Mouse (Mus musculus) WW6 (cell line): ENCODE measurements at regions not wholly inside any gene's neighbourhood (a gene's known extent, or its start where the extent isn't known, plus 50 kb on each side); places are given as distances from the start of the nearest gene placed in this dataset.

Experiments
- DNase-seq: peaks from one replicate; pipeline ENCODE4 v3.0.0-alpha.2; 2013; ENCODE audit warnings: low read depth, low spot score

DNA sequence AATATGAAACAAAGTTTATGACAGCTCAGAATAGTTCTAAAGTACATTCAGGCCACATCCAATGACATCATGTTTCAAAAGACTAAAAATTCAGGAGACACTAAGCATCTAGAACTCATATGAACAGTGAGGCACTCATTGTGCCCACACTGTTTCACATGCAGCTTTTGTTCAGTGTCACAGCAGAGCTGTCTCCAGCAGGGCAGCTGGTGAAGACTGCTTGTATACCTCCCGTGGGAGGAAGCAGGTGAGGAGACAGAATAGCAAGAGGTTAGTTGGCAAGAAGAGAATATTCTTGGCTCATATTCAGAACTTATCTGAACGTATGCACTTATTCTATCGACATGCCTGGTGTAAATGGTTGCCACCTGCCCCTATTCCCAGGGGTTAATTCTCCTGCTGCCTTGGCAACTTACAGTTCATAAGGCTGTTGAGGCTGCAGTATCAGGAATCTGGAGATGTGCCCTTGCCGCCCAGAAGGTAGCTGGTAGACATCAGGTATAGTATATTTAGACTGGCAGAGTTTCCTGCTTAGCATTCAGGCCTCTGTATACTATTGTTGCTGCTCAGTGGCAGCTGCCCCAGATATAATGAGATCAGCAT is 1109.0 kb downstream of the Lrfn5 start:
- DNase-seq, result no peak

DNA sequence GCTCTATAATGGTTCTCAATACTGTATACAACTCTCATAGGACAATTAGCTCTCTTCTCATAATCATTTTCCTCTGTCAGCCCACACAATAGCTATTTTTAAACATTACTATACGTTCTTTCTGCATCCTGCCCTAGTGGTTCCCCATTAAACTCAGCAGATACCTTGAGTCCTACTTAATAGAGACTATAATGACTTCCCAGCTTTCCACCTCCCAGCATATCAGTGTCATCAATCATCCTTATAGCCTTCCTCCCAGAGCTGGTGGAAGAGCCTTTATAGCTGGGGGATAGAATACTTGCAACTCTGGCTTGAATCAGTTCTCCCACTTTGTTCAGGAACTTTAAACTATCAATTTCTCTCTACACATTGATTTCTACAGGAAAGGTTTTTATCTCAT is 1141.7 kb downstream of the Lrfn5 start:
- DNase-seq, result no peak

DNA sequence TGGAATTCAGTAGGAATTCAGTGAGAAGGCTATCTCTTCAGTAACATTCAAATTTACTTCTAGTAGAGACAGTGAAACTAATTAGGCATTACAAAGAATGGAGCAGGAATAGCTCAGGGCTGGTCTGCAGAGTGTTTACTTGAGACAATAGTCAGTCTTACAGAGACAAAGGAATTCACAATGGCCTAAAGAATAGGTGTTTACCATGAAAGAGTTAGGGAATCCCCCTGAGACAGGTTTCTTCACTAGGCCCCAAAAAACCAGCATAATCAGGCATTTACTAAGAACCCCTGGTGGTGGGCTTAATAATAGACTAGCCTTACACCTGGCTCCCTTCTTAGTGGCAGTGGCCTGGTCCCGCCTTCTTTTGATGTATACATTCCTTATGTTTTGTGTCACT is 1184.2 kb downstream of the Lrfn5 start:
- peak; percentile 55 for DNase-seq
